Mouse (Mus musculus): ENCODE measurements around the gene Ttc30a2. TPM values are rescaled to one million over a fixed set of nuclear protein-coding genes. Genes with fewer than 3 reads are reported as not detected.

Ttc30a2 gene
- polyA plus RNA-seq, 1 experiment from 2014 or later: 0.34 TPM

DNA sequence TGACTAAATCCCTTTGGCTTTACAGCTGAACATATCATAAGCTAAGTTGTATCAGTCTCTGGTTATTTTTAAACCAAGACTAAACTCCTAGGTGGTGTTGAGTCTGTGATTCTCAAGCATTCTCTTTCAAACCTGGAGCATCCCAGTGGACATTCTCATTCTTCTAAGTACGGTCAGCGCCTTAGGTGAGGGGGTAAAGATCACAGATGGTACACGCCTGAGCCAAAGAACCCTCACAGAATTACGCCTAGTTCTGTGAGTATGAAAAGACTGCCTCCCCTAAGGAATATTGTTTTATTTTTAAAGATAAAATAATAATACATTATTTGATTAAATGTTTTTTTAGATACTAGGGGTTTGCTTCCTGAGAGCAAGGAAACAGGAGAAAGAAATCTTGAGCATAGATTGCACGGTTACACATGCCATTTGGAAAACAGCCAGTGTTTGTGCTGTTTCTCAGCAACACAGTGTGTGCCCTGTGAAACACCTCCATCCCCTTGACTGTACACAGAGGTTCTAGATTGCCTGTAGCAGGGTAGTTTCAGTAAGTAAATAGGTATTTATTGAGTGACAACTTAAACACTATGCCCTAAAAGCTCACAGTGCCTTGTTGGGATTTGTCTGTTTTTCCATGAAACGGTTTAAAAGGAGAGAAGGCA lies 48.1 kb downstream of the Ttc30a2 start:
- no peak for DNase-seq (ENCODE audit: low spot score)

DNA sequence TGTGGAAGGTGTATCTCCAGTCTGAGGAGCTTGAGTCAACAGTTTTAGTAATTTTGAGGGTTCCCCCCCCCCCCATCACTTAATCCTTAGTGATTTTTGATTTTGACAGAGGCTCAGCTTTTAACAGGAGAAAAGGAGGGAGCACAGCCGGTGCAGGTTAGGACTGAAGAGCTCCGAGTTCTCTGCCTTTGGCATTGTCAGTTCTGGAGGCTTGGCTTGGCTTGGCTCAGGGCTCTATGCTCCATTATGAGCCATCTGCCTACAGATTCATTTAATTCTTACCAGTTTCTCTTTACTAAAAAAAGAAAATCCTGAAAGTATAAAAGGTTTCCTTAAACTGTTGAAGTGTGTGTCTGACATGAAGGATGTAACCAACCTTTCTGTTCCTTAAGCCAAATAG lies 48.8 kb downstream of the Ttc30a2 start:
- DNase-seq (ENCODE audit: low spot score): no peak

DNA sequence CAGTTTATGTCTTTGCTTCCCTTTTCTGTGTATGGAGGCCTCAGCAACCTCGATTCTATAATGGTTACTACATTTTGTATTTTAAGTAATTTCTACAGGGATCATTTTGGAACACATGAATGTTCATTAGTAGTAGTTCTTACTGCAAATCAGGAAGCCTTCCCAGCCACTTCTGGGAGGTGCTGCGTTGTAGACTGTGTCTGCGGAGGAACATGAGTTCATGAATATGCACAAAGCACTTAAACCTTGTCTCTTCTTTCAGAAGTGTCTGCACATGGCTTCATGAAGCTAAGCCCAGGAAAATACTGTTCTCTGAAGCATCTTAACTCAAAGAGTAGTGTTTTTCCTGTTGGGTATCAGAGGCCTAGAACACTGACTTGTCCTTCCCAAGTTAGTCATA lies 50.0 kb downstream of the Ttc30a2 start:
- no peak for DNase-seq (ENCODE audit: low spot score)

DNA sequence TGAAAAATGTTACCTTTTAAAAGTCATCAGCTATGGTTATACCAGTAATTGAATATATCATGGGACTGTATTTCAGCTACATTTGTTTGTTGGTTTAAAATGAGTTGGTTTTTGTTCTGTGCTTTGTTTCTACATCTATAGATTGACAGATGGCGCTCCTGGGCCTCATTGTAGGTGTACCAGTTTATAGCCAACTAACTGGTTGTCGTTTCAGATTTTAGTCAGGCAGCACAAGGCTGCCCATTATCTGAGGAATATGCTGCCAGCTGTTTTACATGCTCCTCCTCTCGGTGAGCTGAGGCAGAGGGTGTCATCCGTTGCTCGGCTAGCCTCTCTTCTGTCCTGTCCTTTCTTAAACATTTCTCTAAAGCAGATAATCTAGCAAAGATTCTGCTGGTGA lies 51.9 kb downstream of the Ttc30a2 start:
- DNase-seq (ENCODE audit: low spot score): no peak

Other genes starting within 250 kb of the Ttc30a2 start
- 19.0 and 20.8 TPM in 2 replicates for gene Agps, start 146.0 kb downstream of the Ttc30a2 start, polyA plus RNA-seq (2015; fragmentation: Nextera tagmentation; extraction: Ambion mirVana)
- gene Ttc30b, start 39.6 kb downstream of the Ttc30a2 start, polyA plus RNA-seq (2015; fragmentation: Nextera tagmentation; extraction: Ambion mirVana): 4.2 and 5.5 TPM in 2 replicates
- gene Ttc30a1, start 3.8 kb upstream of the Ttc30a2 start, polyA plus RNA-seq (2015; fragmentation: Nextera tagmentation; extraction: Ambion mirVana): 4.1 and 4.7 TPM in 2 replicates